ENCODE assay signal across 9 mouse cellular contexts in genomic region chr6:112700392-112700791, GRCm38 (mm10). TPM values are rescaled to one million over a fixed set of nuclear protein-coding genes. Genes with fewer than 3 reads are reported as not detected.
DNase-seq lines count a peak whose midpoint lies in the region; ATAC-seq and TF ChIP-seq lines count a peak whose summit lies in the region.
"Had no signal": no experiment of that assay in that cellular context is flagged by ENCODE, and none has a peak within 500 bp of the region (broad histone marks: within the 10 kb centered on the region; RNA-seq: fewer than 3 reads in every experiment).

No protein-coding gene starts in this region.

- H3K27ac ChIP-seq in kidney, adult 2 months (ENCODE audit: insufficient read depth, low read depth, low read length) = no peak overlapping the region
- H3K27ac ChIP-seq in kidney, embryonic 14.5 days (ENCODE audit: low read depth, low read length) = no peak overlapping the region

- H3K27me3 ChIP-seq in kidney, adult 2 months (replicated peaks; ENCODE audit: control insufficient read depth, insufficient read depth, low read length) = no peaks in the 10 kb centered on the region
- H3K27me3 ChIP-seq in kidney, embryonic 14.5 days (ENCODE audit: control insufficient read depth, insufficient read depth, low read length) = no peaks in the 10 kb centered on the region

- H3K4me3 ChIP-seq in kidney, adult 2 months (ENCODE audit: insufficient read depth, low read depth, low read length) = no peak overlapping the region
- no peak overlapping the region for H3K4me3 ChIP-seq in kidney, embryonic 14.5 days (ENCODE audit: low read length)
- H3K4me3 ChIP-seq: erythroblast, embryonic 14.5 days had no signal

- no peak overlapping the region for H3K4me2 ChIP-seq in kidney, embryonic 14.5 days (replicated peaks; ENCODE audit: low read depth, low read length)

- H3K4me1 ChIP-seq in kidney, adult 2 months (ENCODE audit: control insufficient read depth, insufficient read depth, low read length) = no peaks in the 10 kb centered on the region
- H3K4me1 ChIP-seq in kidney, embryonic 14.5 days (ENCODE audit: control insufficient read depth, insufficient read depth, low read length) = peaks cover 8% of the 10 kb centered on the region; the same call in 1 of the 2 replicates

- ATAC-seq in kidney, embryonic 14.5 days (ENCODE audit: low FRiP score, low TSS enrichment) = no peak
- no peak for ATAC-seq in erythroblast, adult 5-6 weeks (replicated peaks; ENCODE audit: low FRiP score, poor library complexity, severe bottlenecking)

- TF ChIP-seq POLR2A in kidney, adult 2 months (IDR thresholded peaks at IDR 0.05; ENCODE audit: low read depth, low read length) = no peak

- H3K9me3 ChIP-seq in kidney, embryonic 14.5 days (ENCODE audit: control insufficient read depth, low read length) = no peaks in the 10 kb centered on the region

- peak; percentile 73 for TF ChIP-seq CTCF in kidney, adult 2 months (conservative IDR thresholded peaks at IDR 0.05; ENCODE audit: insufficient read depth, insufficient read length, low read depth, low read length)

- DNase-seq in kidney, adult 2 months = peak; percentile 56
- peak; percentile 38 for DNase-seq in CD4-positive helper T cell, adult 2 months (ENCODE audit: low read depth, low spot score)
- peak; percentile 35 for DNase-seq in ZHBTc4 (ENCODE audit: low read depth, low spot score)
- peak; percentile 62 for DNase-seq in embryo, embryonic 11 days
- DNase-seq in kidney, postnatal 36 days = peak; percentile 31 to 79
- DNase-seq in mesoderm, embryonic 11.5 days (ENCODE audit: low read depth, low spot score) = peak; percentile 53

- no peaks in the 10 kb centered on the region for H3K36me3 ChIP-seq in kidney, adult 2 months (ENCODE audit: control insufficient read depth, insufficient read depth, low read length)
- H3K36me3 ChIP-seq in kidney, embryonic 14.5 days (ENCODE audit: control insufficient read depth, insufficient read depth, low read length) = no peaks in the 10 kb centered on the region

- no peak overlapping the region for H3K9ac ChIP-seq in kidney, embryonic 14.5 days (ENCODE audit: low read depth, low read length)

- WGBS in kidney, adult 2 months = 0% methylated on average over 1 of the region's 1 CpGs
- WGBS in kidney, embryonic 14.5 days = 3% methylated on average over 1 of the region's 1 CpGs

RNA-seq across cellular contexts. Expression of gene Rad18, which starts 3.9 kb away (rescaled TPM):
- 0.61 and 0.86 TPM in 2 replicates for polyA plus RNA-seq in kidney, adult 2 months (2012; rRNA removed)
- 39.3 and 55.2 TPM in 2 replicates for polyA plus RNA-seq in kidney, embryonic 14.5 days (2014; fragmentation: Nextera tagmentation; extraction: Ambion mirVana)
- 21.1 and 36.9 TPM in 2 replicates for total RNA-seq in erythroblast, adult 5-6 weeks (2015; ENCODE audit: low replicate concordance)
- total RNA-seq in erythroblast, adult 5-6 weeks (2017; ENCODE audit: low replicate concordance) = 30.2 and 30.7 TPM in 2 replicates

Comparison
In these comparisons a context has a peak if more than half of its experiments do, and no peak if none do; other contexts are left out.
1. RNA of gene Rad18, which starts 3.9 kb away (polyA plus RNA-seq): 39.3 to 55.2 TPM in kidney, embryonic 14.5 days; 0.61 to 0.86 TPM in kidney, adult 2 months; every median in the first group is over 10 times any median in the second.
2. Peak in every context shown above with its lines, with median percentiles within 50 percentile points of each other: DNase-seq.